Mouse (Mus musculus): ENCODE data around the gene Nol12.

DNA sequence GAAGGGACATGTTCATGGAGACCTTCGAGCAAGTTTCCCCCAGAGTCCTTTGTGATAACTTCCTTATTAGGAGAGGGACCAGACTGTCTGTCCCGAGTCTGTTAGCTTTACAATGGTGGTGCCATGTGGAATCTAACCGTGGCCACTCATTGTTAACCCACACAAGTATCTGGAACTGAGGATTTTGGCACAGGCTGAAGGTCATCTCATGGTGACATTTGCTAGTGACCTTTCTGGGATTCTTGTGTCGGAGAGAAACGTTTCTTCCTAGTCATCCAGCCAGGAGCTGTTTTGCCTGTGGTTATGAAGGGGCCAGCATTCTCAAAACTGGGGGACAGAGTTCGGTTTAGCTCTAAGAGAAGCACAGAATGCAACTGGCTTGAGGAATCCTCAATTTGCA is 36.9 kb downstream of the Nol12 start:
- TF ChIP-seq CTCF (conservative IDR thresholded peaks at IDR 0.05; ENCODE audit: low read length) (no peak), POU5F1 (IDR thresholded peaks at IDR 0.05; ENCODE audit: borderline replicate concordance, low read length) (no peak)
